Mouse (Mus musculus): ENCODE results near the gene AC134908.4. TPM values are rescaled to one million over a fixed set of nuclear protein-coding genes. Genes with fewer than 3 reads are reported as not detected.

Gene AC134908.4
- total RNA-seq, 4 experiments from 2014 or later: 1.5 TPM; not detected in 3

- no peak for DNase-seq (ENCODE audit: low spot score in 2 of 2)
Observed at GRCm38 (mm10) chr17:25831451-25832281, 36.2 kb upstream of the AC134908.4 start.

- no peak for DNase-seq (ENCODE audit: low spot score in 2 of 2)
Observed at GRCm38 (mm10) chr17:25830806-25831431, 35.5 kb upstream of the AC134908.4 start.

- no peak for DNase-seq (ENCODE audit: low spot score in 2 of 2)
Observed at GRCm38 (mm10) chr17:25830200-25830753, 34.8 kb upstream of the AC134908.4 start.

- no peak for DNase-seq (ENCODE audit: low spot score in 2 of 2)
Observed at GRCm38 (mm10) chr17:25829558-25830017, 34.1 kb upstream of the AC134908.4 start.

GRCm38 (mm10) chr17:25828712-25829557 lies 33.5 kb upstream of the AC134908.4 start, which contains the start of gene Jmjd8:
Jmjd8 (plus strand) TSS chr17:25828867.
- DNase-seq (ENCODE audit: low spot score in 2 of 2): peak; percentile 78 to 87

- no peak for DNase-seq (ENCODE audit: low spot score in 2 of 2)
Observed at GRCm38 (mm10) chr17:25828223-25828594, 32.8 kb upstream of the AC134908.4 start.

GRCm38 (mm10) chr17:25827546-25828222 lies 32.2 kb upstream of the AC134908.4 start:
- no peak for DNase-seq (ENCODE audit: low spot score in 2 of 2)

- no peak for DNase-seq (ENCODE audit: low spot score in 2 of 2)
Observed at GRCm38 (mm10) chr17:25827011-25827410, 31.6 kb upstream of the AC134908.4 start.

GRCm38 (mm10) chr17:25825984-25826570 lies 30.6 kb upstream of the AC134908.4 start:
- DNase-seq (ENCODE audit: low spot score in 2 of 2): no peak

GRCm38 (mm10) chr17:25825311-25825710 lies 29.9 kb upstream of the AC134908.4 start:
- no peak for DNase-seq (ENCODE audit: low spot score in 2 of 2)

- DNase-seq (ENCODE audit: low spot score in 2 of 2): no peak
Observed at GRCm38 (mm10) chr17:25824362-25825142, 29.1 kb upstream of the AC134908.4 start.

- peak in 1 of 2 experiments; percentile 83 for DNase-seq (ENCODE audit: low spot score in 2 of 2)
Observed at GRCm38 (mm10) chr17:25823452-25823851, 28.0 kb upstream of the AC134908.4 start, which contains the start of gene Wdr24. Wdr24 (plus strand) TSS chr17:25823627.

- DNase-seq (ENCODE audit: low spot score in 2 of 2): no peak
Observed at GRCm38 (mm10) chr17:25818851-25819780, 23.7 kb upstream of the AC134908.4 start.

- DNase-seq (ENCODE audit: low spot score in 2 of 2): no peak
Observed at GRCm38 (mm10) chr17:25817662-25818061, 22.2 kb upstream of the AC134908.4 start.

GRCm38 (mm10) chr17:25813471-25813870 lies 18.0 kb upstream of the AC134908.4 start:
- DNase-seq (ENCODE audit: low spot score in 2 of 2): peak; percentile 80 to 81

- no peak for DNase-seq (ENCODE audit: low spot score in 2 of 2)
Observed at GRCm38 (mm10) chr17:25810890-25811289, 15.4 kb upstream of the AC134908.4 start.

- DNase-seq (ENCODE audit: low spot score in 2 of 2): no peak
Observed at GRCm38 (mm10) chr17:25809606-25810340, 14.3 kb upstream of the AC134908.4 start.
